Mouse (Mus musculus): ENCODE data around the gene Rxfp4.

Gene Rxfp4

GRCm38 (mm10) chr3:88652846-88653515 is at the start of gene Rxfp4:
TSS of gene Rxfp4 (minus strand) at chr3:88653142.
- no peak for DNase-seq

DNA sequence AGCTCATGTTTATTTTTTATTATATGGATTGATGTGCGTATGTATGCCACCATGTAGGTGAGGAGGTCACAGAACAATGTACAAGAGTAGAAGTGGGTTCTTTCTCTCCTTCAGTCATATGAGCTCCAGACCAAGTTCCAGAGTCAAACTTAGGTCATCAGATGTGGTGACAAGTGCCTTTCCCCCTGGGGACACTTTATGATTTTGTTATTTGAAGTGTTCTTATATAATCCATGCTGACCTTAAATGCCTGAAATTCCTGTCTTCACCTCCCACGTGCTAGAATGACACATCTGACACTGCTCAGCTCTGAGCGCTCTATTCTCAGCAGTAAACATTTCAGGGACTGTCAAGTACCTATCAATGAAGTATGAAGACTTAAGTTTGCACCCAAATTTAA is 48.3 kb upstream of the Rxfp4 start:
- no peak for DNase-seq

DNA sequence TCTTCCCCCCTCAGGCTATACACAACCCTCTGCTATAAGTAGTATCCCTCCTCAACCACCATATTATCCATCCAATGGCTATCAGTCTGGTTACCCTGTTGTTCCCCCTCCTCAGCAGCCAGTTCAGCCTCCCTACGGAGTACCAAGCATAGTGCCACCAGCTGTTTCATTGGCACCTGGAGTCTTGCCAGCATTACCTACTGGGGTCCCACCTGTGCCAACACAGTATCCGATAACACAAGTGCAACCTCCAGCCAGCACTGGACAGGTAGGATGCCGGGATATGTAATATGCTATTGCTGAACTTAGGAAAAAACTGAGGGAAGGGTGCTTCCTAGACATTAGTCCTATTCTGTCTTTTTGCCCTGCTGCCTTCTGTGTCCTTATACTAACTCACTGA is 47.3 kb upstream of the Rxfp4 start:
- DNase-seq = no peak

GRCm38 (mm10) chr3:88698834-88699233 is 45.9 kb upstream of the Rxfp4 start:
- no peak for DNase-seq

GRCm38 (mm10) chr3:88698051-88698450 is 45.1 kb upstream of the Rxfp4 start:
- no peak for DNase-seq

- DNase-seq = no peak
Observed at GRCm38 (mm10) chr3:88695545-88695944, 42.6 kb upstream of the Rxfp4 start.

DNA sequence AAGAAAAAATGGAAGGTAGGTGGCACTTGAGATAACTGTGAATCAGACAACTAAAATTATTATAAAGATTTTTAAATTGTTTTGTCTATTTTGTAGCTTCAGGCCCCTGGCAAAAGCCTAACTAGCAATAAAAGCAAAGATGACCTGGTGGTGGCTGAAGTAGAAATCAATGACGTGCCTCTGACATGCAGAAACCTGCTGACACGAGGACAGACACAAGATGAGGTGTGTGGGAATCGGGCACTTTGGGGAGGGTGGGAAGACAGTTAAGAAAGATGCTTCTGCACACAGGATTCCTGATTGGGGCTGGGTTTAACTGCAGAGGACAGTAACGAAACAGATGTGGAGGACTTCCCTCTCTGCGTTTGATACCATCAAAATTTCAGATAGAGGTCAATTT is 36.1 kb upstream of the Rxfp4 start:
- no peak for DNase-seq

- DNase-seq = no peak
Observed at GRCm38 (mm10) chr3:88686734-88687611, 34.0 kb upstream of the Rxfp4 start.

GRCm38 (mm10) chr3:88685958-88686451 is 33.1 kb upstream of the Rxfp4 start:
- DNase-seq = peak in 1 of 2 experiments; percentile 71

GRCm38 (mm10) chr3:88684980-88685941 is 32.3 kb upstream of the Rxfp4 start, which contains the start of gene Khdc4:
TSS of gene Khdc4 (plus strand) at chr3:88685803.
- peak; percentile 96 to 97 for DNase-seq

DNA sequence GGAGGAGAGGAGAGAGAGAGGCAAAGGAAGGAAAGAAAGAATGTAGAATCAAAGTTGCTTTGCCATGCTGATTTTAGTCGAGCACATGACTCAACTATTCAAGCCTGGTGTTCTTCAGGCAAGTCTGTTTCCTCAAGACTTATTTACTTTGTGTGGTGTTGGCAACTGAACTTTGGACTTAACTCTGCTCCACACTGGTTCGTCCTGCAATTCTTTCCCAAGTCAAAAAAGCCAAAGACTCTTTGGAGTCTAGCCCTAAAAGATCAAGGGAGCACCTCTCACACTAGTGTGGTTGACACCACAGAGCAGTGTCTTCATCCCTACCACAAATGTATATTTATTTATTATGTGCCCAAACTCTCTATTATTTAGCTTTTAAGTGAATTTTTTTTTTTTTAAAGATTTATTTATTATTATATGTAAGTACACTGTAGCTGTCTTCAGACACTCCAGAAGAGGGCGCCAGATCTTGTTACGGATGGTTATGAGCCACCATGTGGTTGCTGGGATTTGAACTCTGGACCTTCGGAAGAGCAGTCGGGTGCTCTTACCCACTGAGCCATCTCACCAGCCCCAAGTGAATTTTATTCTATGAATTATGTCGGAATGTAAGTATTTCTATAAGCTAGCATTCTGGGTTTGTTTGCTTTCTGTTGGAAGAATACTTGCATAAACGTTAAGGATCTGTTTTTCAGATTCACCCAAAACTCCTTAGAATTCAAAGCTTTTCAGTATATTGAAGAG is 31.5 kb upstream of the Rxfp4 start:
- DNase-seq = no peak

- no peak for DNase-seq
Observed at GRCm38 (mm10) chr3:88683814-88684213, 30.9 kb upstream of the Rxfp4 start.

GRCm38 (mm10) chr3:88677399-88677798 is 24.5 kb upstream of the Rxfp4 start:
- DNase-seq = peak; percentile 76 to 84

- no peak for DNase-seq
Observed at GRCm38 (mm10) chr3:88664095-88664494, 11.2 kb upstream of the Rxfp4 start.

- DNase-seq = no peak
Observed at GRCm38 (mm10) chr3:88659798-88660197, 6.9 kb upstream of the Rxfp4 start.

- no peak for DNase-seq
Observed at GRCm38 (mm10) chr3:88658441-88659127, 5.6 kb upstream of the Rxfp4 start.

GRCm38 (mm10) chr3:88655619-88656018 is 2.7 kb upstream of the Rxfp4 start:
- no peak for DNase-seq

GRCm38 (mm10) chr3:88654621-88655020 is 1.7 kb upstream of the Rxfp4 start:
- DNase-seq = no peak

- DNase-seq = no peak
Observed at GRCm38 (mm10) chr3:88653516-88654370, 801 bp upstream of the Rxfp4 start.

All from cerebellum, postnatal 25 days (tissue).